Mouse (Mus musculus): ENCODE results near the gene Glt1d1. TPM values are rescaled to one million over a fixed set of nuclear protein-coding genes. Genes with fewer than 3 reads are reported as not detected.

Glt1d1 gene
- 0.98 and 1.1 TPM in 2 replicates for polyA plus RNA-seq (2015; fragmentation: Nextera tagmentation; extraction: Ambion mirVana)

GRCm38 (mm10) chr5:127632167-127633145 is at the start of gene Glt1d1, which contains the start of gene Slc15a4:
Glt1d1 (plus strand) TSS chr5:127632262.
Slc15a4 (minus strand) TSS chr5:127632897.
- under 1% methylated on average over 59 of the region's 62 CpGs for WGBS
- Histone ChIP-seq H3K9me3 (ENCODE audit: control insufficient read depth, low read length) (no peaks in the 10 kb centered on the region), H3K4me3 (replicated peaks; ENCODE audit: low read length) (peak within 1 kb of the TSS; percentile 69), H3K27me3 (replicated peaks; ENCODE audit: control insufficient read depth, insufficient read depth, low read length) (no peaks in the 10 kb centered on the region), H3K4me2 (ENCODE audit: low read length) (peak within 1 kb of the TSS; percentile 83), H3K36me3 (ENCODE audit: control insufficient read depth, insufficient read depth) (no peaks in the 10 kb centered on the region), H3K4me1 (replicated peaks; ENCODE audit: control insufficient read depth, insufficient read depth, low read length) (peaks cover 8% of the 10 kb centered on the region), H3K27ac (ENCODE audit: low read length) (no peak within 1 kb of the TSS), H3K9ac (replicated peaks; ENCODE audit: low read depth, low read length) (peak within 1 kb of the TSS; percentile 74)
- peak; percentile 77 for ATAC-seq

- 87% methylated on average over 8 of the region's 8 CpGs for WGBS
- H3K9me3 ChIP-seq (ENCODE audit: control insufficient read depth, low read length) = no peaks in the 10 kb centered on the region
- no peaks in the 10 kb centered on the region for H3K4me1 ChIP-seq (replicated peaks; ENCODE audit: control insufficient read depth, insufficient read depth, low read length)
- H3K36me3 ChIP-seq (ENCODE audit: control insufficient read depth, insufficient read depth) = no peaks in the 10 kb centered on the region
- no peak overlapping the region for H3K4me3 ChIP-seq (replicated peaks; ENCODE audit: low read length)
- no peak overlapping the region for H3K9ac ChIP-seq (replicated peaks; ENCODE audit: low read depth, low read length)
- ATAC-seq = no peak
- H3K27ac ChIP-seq (ENCODE audit: low read length) = no peak overlapping the region
- no peaks in the 10 kb centered on the region for H3K27me3 ChIP-seq (replicated peaks; ENCODE audit: control insufficient read depth, insufficient read depth, low read length)
- no peak overlapping the region for H3K4me2 ChIP-seq (ENCODE audit: low read length)
Measured at GRCm38 (mm10) chr5:127583658-127584057, 48.4 kb upstream of the Glt1d1 start.

DNA sequence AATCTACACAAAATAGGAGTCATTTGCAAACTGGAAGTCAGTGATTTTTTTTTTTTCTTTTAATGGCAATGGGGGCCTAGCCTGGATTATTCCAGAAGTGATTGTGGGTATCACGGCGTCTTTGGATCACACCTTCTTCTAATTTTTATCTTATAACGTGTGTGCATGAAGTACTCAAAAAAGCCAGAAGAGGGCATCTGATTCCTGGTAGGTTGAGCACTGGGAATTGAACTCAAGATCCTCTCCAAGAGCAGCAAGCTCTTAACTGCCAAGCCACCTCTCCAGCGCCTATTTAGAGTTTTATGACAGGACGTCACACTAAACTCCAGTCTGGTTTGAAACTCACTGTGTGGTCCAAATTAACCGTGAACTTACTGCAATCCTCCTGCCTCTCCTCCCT is 44.2 kb upstream of the Glt1d1 start:
- WGBS = 76% methylated on average over 6 of the region's 6 CpGs

DNA sequence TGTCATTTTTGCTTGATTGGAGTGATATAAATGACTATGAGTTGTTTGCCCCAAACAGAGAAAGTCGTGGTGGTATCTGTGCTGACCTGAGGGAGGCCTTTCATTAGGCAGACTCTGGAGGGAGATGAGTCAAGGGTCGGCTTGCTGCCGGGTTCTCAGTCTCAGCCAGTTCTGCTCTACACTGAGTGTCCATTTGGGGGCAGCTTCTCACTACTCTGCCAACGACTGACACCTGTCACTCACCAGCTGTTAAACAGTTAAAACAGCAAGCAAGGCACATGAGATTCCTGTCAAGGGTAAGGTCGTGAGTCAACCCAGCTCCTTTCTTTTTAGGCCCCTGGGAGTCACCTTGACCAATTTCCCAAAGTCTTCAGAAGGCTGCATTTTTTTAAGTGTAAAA is 39.7 kb upstream of the Glt1d1 start:
- WGBS = 81% methylated on average over 5 of the region's 5 CpGs
- H3K4me1 ChIP-seq (replicated peaks; ENCODE audit: control insufficient read depth, insufficient read depth, low read length) = no peaks in the 10 kb centered on the region
- no peaks in the 10 kb centered on the region for H3K9me3 ChIP-seq (ENCODE audit: control insufficient read depth, low read length)
- no peak overlapping the region for H3K9ac ChIP-seq (replicated peaks; ENCODE audit: low read depth, low read length)
- H3K4me3 ChIP-seq (replicated peaks; ENCODE audit: low read length) = no peak overlapping the region
- H3K36me3 ChIP-seq (ENCODE audit: control insufficient read depth, insufficient read depth) = peaks cover 13% of the 10 kb centered on the region
- no peak overlapping the region for H3K4me2 ChIP-seq (ENCODE audit: low read length)
- H3K27ac ChIP-seq (ENCODE audit: low read length) = no peak overlapping the region
- ATAC-seq = no peak
- no peaks in the 10 kb centered on the region for H3K27me3 ChIP-seq (replicated peaks; ENCODE audit: control insufficient read depth, insufficient read depth, low read length)

More for the DNA sequence above, 44.2 kb upstream of the Glt1d1 start:
- no peak overlapping the region for H3K4me2 ChIP-seq (ENCODE audit: low read length)
- no peaks in the 10 kb centered on the region for H3K27me3 ChIP-seq (replicated peaks; ENCODE audit: control insufficient read depth, insufficient read depth, low read length)
- H3K9ac ChIP-seq (replicated peaks; ENCODE audit: low read depth, low read length) = no peak overlapping the region
- H3K9me3 ChIP-seq (ENCODE audit: control insufficient read depth, low read length) = no peaks in the 10 kb centered on the region
- no peak overlapping the region for H3K27ac ChIP-seq (ENCODE audit: low read length)
- ATAC-seq = no peak
- no peaks in the 10 kb centered on the region for H3K4me1 ChIP-seq (replicated peaks; ENCODE audit: control insufficient read depth, insufficient read depth, low read length)
- H3K36me3 ChIP-seq (ENCODE audit: control insufficient read depth, insufficient read depth) = 0 out of 2 replicates have a peak, but pooled peaks cover 4% of the 10 kb centered on the region
- H3K4me3 ChIP-seq (replicated peaks; ENCODE audit: low read length) = no peak overlapping the region

DNA sequence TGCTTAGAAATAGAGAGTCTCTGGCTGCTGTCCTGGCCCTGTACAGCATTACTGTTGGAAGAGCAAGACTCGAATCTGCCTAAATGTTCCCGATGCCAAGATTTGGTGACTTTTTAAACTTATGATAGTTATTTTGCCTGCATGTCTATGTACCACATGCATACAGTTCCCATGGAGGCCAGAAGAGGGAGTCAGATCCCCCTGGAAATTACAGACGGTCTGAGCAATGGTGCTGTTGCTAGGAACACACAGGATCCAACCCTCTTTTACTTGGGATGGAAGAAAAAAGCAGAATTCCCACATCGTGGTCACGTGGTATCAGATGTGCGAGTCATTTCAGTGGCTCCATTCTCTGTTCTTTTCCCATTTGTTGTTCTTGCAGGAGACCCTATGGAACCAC is 39.2 kb upstream of the Glt1d1 start:
- no peak overlapping the region for H3K27ac ChIP-seq (ENCODE audit: low read length)
- no peak overlapping the region for H3K4me3 ChIP-seq (replicated peaks; ENCODE audit: low read length)
- no peak overlapping the region for H3K9ac ChIP-seq (replicated peaks; ENCODE audit: low read depth, low read length)
- WGBS = 78% methylated on average over 6 of the region's 6 CpGs
- H3K4me2 ChIP-seq (ENCODE audit: low read length) = no peak overlapping the region
- no peak for ATAC-seq
- peaks cover 14% of the 10 kb centered on the region for H3K36me3 ChIP-seq (ENCODE audit: control insufficient read depth, insufficient read depth)
- no peaks in the 10 kb centered on the region for H3K4me1 ChIP-seq (replicated peaks; ENCODE audit: control insufficient read depth, insufficient read depth, low read length)
- H3K27me3 ChIP-seq (replicated peaks; ENCODE audit: control insufficient read depth, insufficient read depth, low read length) = no peaks in the 10 kb centered on the region
- H3K9me3 ChIP-seq (ENCODE audit: control insufficient read depth, low read length) = no peaks in the 10 kb centered on the region

- WGBS = 90% methylated on average over 3 of the region's 3 CpGs
- H3K36me3 ChIP-seq (ENCODE audit: control insufficient read depth, insufficient read depth) = peaks cover 24% of the 10 kb centered on the region
- H3K9ac ChIP-seq (replicated peaks; ENCODE audit: low read depth, low read length) = no peak overlapping the region
- H3K27ac ChIP-seq (ENCODE audit: low read length) = no peak overlapping the region
- no peaks in the 10 kb centered on the region for H3K4me1 ChIP-seq (replicated peaks; ENCODE audit: control insufficient read depth, insufficient read depth, low read length)
- H3K4me3 ChIP-seq (replicated peaks; ENCODE audit: low read length) = no peak overlapping the region
- no peak for ATAC-seq
- no peak overlapping the region for H3K4me2 ChIP-seq (ENCODE audit: low read length)
- no peaks in the 10 kb centered on the region for H3K9me3 ChIP-seq (ENCODE audit: control insufficient read depth, low read length)
- H3K27me3 ChIP-seq (replicated peaks; ENCODE audit: control insufficient read depth, insufficient read depth, low read length) = no peaks in the 10 kb centered on the region
Measured at GRCm38 (mm10) chr5:127595676-127596075, 36.4 kb upstream of the Glt1d1 start.

DNA sequence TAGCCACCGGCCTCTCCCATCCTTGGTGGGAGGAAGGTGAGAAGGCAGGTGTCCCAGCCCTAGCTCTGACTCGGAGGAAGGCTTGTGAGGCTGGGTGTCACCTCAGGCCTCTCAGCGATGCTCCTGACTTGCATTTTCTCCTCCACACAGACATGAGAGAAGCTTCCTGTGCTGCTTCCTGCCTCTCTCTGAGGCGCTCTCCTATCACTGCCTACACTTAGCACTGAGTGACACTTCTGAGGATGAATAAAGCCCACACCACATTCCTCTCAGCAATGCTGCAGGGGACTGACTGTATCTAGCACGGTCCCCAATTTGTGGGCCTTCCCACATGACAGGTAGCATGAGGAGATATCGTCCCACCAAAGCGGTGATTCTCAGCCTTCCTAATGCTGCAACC is 35.2 kb upstream of the Glt1d1 start:
- Histone ChIP-seq H3K9ac (replicated peaks; ENCODE audit: low read depth, low read length) (no peak overlapping the region), H3K4me3 (replicated peaks; ENCODE audit: low read length) (no peak overlapping the region), H3K27ac (ENCODE audit: low read length) (no peak overlapping the region), H3K4me2 (ENCODE audit: low read length) (no peak overlapping the region), H3K9me3 (ENCODE audit: control insufficient read depth, low read length) (no peaks in the 10 kb centered on the region), H3K36me3 (ENCODE audit: control insufficient read depth, insufficient read depth) (peaks cover 27% of the 10 kb centered on the region), H3K4me1 (replicated peaks; ENCODE audit: control insufficient read depth, insufficient read depth, low read length) (no peaks in the 10 kb centered on the region), H3K27me3 (replicated peaks; ENCODE audit: control insufficient read depth, insufficient read depth, low read length) (no peaks in the 10 kb centered on the region)
- WGBS = 94% methylated on average over 7 of the region's 7 CpGs
- ATAC-seq = no peak

DNA sequence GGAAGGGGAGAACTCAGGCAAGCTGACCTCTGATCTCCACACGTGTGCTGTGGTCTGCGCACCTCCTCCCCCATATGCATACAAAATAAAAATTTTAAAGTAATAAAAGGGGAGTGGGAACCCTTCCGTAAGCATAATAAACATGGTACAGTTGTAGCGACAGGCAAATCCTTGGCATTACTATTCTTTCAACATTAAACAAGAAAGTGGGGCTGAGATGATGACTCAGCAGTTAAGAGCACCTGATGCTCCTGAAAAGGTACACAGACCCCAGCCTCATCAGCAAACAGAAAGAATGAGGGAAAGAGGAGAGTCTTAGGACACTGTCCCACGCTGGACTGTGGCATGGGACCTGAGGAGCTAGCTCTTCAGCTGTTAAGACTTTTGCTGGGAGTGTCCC is 29.1 kb upstream of the Glt1d1 start:
- Histone ChIP-seq H3K27ac (ENCODE audit: low read length) (no peak overlapping the region), H3K27me3 (replicated peaks; ENCODE audit: control insufficient read depth, insufficient read depth, low read length) (no peaks in the 10 kb centered on the region), H3K9ac (replicated peaks; ENCODE audit: low read depth, low read length) (no peak overlapping the region), H3K4me2 (ENCODE audit: low read length) (no peak overlapping the region), H3K4me3 (replicated peaks; ENCODE audit: low read length) (no peak overlapping the region), H3K36me3 (ENCODE audit: control insufficient read depth, insufficient read depth) (peaks cover 23% of the 10 kb centered on the region), H3K9me3 (ENCODE audit: control insufficient read depth, low read length) (no peaks in the 10 kb centered on the region), H3K4me1 (replicated peaks; ENCODE audit: control insufficient read depth, insufficient read depth, low read length) (no peaks in the 10 kb centered on the region)
- WGBS = 96% methylated on average over 5 of the region's 5 CpGs
- no peak for ATAC-seq

GRCm38 (mm10) chr5:127607507-127607906 is 24.6 kb upstream of the Glt1d1 start:
- no peak for ATAC-seq

More at GRCm38 (mm10) chr5:127607507-127607906, 24.6 kb upstream of the Glt1d1 start:
- Histone ChIP-seq H3K27ac (ENCODE audit: low read length) (no peak overlapping the region), H3K9me3 (ENCODE audit: control insufficient read depth, low read length) (no peaks in the 10 kb centered on the region), H3K4me2 (ENCODE audit: low read length) (no peak overlapping the region), H3K9ac (replicated peaks; ENCODE audit: low read depth, low read length) (no peak overlapping the region), H3K27me3 (replicated peaks; ENCODE audit: control insufficient read depth, insufficient read depth, low read length) (no peaks in the 10 kb centered on the region), H3K4me1 (replicated peaks; ENCODE audit: control insufficient read depth, insufficient read depth, low read length) (peaks cover 12% of the 10 kb centered on the region), H3K36me3 (ENCODE audit: control insufficient read depth, insufficient read depth) (peaks cover 13% of the 10 kb centered on the region), H3K4me3 (replicated peaks; ENCODE audit: low read length) (no peak overlapping the region)
- WGBS = 92% methylated on average over 2 of the region's 2 CpGs

All from forebrain, embryonic 16.5 days (tissue).